Mouse (Mus musculus): ENCODE results near the gene Tinagl1.
A peak's percentile ranks its signal among the peaks of the same experiment; 100 is the strongest.

Gene Tinagl1

DNA sequence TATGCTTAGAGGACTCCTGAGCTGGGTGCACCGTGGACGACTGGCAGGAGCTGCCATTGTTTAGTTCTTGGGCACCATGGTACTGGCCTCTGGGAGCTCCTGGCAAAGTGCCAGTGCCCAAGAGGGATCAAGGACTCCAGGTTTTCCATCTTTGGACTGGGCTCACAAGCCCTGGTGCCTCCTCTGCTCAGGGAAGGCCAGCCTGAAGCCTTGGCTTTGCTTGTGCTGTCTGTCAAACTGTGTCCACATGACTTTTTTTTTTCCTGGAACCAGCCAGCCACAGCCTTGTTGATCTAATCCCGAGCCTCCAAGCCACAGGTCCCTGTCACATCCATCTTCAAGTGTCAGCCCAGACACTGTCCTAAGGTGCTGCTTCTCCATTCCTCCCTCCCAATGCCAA lies 33.1 kb downstream of the Tinagl1 start:
- DNase-seq (ENCODE audit: low spot score in 2 of 2), result no peak

DNA sequence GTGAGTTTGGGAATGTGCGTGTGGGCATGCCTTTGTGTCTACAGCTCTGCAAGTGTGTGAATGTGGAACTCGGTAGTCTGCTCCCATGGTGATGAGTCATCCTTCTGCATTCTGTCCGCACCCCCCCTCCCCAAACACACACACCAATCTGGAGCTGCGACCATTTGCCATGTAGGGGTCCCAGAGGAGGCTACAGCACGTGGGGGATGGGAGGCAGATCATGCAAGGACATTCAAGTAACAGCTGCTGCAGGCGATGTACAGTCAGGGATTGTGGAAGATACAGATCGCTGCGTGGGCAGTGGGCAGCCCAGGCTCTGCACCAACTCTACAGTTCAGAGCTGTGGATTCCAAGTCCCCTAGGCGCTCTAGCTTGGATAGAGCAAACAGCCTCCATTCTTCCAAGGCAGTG lies 33.9 kb downstream of the Tinagl1 start:
- peak; percentile 62 to 72 for DNase-seq (ENCODE audit: low spot score in 2 of 2)

DNA sequence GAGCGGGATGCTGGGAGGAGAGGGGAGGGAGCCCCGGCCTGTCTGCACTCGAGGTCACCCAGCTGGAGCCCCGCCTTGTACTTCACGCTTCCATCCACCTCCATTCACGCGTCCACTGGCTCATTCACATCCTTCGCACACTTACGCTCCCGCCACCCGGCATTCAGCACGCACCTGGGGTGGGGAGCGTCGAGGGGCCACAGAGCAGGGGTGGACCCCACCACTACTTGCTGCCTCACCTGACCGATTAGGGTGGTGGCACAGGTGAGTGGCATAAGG lies 35.8 kb downstream of the Tinagl1 start, which contains the start of gene Hcrtr1:
Gene Hcrtr1, minus strand, starts transcription at position 146 of the 279 bp plus-strand sequence.
- no peak for DNase-seq (ENCODE audit: low spot score in 2 of 2)

DNA sequence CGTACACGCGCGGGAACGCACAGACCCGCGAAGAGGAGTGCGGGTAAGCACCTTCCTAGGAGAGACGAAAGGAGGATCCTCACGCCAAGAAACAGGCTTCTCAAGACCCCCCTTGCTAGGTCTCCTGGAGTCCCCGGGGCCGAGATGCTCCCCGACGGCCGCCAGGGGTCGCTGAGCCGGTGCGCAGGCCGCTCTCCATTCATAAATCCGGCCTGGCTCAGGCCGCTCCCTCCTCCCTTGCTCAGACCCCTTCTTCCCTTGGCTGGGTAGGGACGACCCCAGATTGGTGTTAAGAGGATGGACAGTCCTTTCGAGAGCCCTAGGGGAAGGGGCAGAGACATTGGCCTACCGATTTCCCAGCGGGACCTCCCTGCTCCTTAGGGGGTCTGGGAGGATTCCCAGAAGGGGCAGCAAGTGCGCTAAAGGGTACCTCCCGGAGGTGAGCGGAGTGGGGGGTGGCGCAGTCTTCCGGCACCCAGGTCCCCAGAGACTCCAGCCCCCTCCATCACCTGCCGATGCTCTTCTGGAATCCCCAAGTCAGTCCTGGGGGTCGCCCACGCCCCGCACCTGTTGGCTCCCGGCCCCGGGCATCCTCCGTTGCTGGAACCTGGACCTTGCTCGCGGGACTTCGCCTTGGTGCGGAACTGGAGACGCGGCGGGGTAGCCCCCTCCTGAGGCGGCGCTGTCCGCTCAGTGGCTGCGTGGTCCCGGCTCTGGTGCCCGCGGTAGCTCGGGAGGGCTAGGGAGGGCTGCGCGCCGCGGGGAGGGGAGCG lies 36.3 kb downstream of the Tinagl1 start:
- DNase-seq (ENCODE audit: low spot score in 2 of 2), result peak; percentile 58 to 67

DNA sequence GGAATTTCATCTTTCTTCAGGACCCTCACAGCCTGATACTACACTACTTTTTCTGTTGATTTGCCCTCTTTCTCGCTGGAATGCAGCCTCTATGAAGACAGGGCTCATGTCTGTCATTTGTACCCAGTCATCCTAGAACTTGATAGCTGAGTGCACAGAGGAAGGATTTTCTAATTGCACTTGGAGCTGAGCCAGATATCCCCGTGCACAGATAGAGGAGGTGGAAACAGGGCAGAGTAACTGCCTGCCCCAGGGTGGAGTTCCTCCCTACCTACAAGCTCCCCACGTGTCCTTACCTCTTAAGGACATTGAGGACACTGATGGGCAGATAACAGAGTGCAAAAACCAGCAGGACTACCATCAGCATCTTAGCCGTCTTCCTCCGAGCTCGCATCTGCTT lies 41.5 kb downstream of the Tinagl1 start:
- DNase-seq (ENCODE audit: low spot score in 2 of 2), result no peak

DNA sequence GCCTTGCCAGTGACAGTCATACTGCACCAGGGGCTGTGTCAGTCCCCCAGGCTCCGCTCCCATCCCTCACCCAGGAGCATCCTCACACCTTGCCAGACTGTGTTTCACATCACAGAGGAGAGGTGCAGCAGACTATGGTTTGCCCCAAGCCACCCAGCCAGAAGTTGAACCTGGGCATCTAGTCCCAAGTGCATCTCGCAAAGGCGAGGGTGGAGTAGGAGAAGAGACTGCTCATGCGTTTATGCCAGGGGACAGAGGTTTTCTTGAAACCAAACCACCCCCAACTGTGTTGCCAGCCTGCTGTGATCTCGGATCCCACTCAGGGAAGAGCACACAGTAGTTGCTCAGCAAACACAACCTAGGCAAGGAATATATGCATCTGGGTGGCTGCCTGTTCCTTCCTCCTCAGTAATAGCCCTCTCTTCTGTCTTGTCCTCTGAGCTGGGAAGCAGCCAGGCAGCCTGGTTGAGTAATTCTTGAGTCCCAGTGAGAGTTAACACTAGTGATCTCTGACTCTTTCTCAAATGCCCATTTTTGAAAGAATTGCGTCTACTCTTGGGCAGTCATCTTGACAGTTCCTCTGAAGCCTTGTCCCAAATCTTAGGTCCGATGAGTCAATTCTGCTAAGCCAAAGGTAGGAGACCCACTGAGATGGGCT lies 43.3 kb downstream of the Tinagl1 start:
- no peak for DNase-seq (ENCODE audit: low spot score in 2 of 2)

DNA sequence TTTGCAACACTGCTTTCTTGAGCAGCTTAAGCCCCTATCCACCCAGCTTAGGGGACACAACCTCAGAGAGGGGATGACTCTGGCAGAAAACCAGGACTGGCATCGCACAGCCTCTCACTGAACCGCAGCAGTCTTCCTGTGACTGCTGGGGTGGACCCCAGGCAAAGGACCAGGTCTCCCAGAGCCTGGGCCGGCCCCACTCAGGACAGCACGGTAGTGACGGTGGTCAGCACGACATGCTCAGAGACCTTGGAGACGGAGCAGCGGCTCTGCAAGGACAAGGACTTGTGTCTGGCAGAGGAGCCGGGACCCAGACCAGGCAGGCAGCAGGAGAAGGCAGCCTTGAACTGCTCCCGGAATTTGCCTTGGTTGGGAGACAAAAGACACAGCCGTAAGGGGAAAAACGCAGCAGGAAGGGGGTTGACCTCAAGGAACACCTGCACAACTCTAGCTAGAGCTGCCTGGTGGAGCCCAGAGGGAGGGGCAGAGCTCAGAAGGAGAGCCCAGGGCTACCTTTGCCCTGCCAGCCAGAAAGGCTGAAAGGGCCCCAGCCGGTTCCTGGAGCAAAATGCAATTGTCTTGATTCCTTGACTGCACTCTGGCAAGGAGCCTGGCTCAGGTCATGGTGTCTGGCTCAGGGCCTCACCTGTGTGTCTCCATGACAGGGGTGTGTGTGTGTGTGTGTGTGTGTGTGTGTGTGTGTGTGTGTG lies 44.1 kb downstream of the Tinagl1 start:
- DNase-seq (ENCODE audit: low spot score in 2 of 2), result no peak

DNA sequence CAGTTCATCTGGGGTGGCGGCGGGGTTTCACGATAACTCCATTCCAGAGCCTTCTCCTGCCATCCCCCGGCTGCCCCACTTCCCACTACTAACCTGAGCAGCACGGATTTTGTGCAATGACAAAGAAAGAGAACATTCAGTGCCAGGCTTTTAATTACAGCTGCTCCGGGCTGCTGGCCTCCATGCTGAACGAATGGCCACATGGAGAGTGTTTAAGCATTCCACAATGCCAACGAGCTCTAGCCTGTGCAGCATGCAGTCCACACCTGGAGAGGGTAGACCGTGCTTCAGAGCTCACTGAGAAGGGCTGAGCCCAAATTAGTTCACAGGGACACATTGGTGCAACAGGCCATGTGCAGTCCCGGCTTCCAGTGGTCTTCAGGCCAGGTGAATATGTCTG lies 44.8 kb downstream of the Tinagl1 start:
- DNase-seq (ENCODE audit: low spot score in 2 of 2), result no peak

DNA sequence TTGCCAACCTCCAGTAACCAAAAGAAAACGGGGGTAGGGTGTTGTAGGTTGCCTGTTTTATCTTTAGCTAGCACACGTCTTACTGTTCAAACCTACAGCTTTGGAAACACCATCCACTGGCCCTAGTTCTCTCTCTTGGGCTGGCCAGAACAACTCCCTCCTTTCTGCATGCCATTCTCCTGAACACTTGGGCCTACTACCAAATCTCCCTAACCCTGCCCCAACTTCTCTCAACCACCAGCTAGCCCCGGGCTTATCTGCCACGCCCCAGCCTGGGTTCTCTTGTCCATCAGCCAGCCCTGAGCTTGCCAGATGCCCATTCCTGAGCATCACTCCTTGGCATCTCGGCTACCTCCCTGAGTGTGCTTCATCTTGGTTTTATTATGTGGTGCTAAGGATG lies 46.0 kb downstream of the Tinagl1 start:
- DNase-seq (ENCODE audit: low spot score in 2 of 2), result no peak

DNA sequence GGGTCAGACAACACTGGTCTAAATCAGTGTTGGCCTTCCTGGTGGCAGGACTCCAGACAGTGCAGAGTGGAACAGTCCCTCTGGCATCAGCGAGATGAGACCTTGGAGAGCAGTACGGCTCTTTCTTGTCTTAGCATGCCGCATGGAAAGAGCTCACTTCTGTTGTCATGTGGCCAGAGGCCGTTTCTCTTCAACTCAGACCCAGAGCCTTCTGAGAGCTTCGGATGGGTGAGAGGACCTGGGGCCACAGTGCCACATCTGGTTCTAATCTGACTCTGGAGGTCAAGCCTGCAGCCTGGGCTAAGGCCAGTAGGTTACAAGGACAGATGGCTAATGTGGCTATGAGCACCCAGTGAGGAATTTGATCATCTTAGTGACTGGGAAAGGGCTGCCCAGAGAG lies 49.0 kb downstream of the Tinagl1 start:
- no peak for DNase-seq (ENCODE audit: low spot score in 2 of 2)

DNA sequence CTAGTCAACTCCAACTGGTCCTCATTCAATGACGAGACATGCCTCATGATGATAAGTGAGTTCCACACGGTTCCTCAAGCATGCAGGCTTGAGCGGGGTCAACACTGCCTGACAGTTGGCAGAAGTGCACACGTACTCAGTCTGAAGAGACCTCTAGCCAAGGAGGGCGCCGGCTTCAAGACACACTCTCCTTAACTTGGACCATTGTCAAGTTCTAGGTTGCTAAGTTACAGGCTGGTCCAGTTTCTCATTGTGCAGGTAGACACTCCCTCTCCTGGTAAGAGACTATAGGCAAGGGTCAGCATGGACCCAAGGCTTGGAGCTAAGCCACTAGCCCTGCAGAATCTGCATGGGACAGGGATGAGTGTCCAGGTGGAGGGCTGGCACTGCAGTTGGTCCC lies 49.8 kb downstream of the Tinagl1 start:
- no peak for DNase-seq (ENCODE audit: low spot score in 2 of 2)

DNA sequence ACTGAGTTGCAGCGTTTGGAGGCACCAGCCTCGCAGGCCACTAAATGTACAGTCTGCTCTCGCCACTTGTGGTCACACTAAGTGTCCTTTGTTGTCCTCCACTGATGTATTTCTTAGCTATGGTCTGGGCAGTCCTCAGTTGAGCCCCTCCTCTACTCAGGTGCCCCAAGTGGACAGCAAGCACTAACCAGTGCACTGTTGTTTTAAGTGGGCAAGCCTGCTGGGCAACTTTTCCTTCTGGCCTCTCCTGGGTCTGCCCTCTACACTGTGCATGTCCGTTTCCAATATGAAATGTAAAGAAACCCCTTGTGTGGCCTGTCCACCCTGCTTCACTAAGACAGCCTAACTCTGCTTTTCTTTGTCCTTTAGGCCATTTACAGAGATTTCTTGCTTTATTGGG lies 50.8 kb downstream of the Tinagl1 start:
- DNase-seq (ENCODE audit: low spot score in 2 of 2), result no peak

DNA sequence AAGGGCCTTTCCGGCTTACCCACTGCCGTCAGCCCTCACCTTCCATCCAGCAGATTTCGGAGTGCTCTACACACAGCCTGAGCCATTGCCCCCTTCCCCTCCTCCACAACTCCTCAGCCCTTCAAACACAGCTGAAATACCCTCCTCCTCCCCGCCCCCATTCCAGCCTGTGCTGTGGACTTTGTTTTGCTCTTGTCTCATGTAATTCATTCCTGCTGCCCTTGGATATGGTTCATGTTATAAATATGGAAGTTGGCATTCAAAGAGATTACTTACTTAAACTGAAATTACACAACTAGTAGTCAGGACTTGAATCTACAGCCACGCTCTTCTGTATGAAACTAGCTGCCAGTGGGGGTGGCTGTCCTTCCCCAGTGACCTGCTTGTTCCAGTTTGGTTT lies 51.9 kb downstream of the Tinagl1 start:
- no peak for DNase-seq (ENCODE audit: low spot score in 2 of 2)

DNA sequence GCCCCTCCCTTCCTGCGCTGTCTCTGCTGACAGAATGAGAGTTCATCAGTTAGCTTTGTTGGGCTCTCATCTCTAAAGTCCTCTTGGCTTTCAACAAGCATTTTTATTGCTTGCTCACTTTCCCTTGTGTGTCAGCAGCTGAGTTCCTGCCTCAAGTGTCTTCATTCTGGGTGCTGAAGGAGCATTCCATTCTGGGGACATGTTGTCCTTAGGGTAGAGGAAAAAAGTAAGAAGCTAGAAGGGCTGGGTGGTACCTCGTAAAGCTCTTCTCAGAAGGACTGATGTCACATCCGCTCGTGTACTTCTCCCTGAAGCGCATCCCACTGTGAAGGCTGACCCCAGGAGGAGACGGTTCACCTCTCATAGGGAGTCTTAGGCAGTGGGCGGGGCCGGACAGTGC lies 53.4 kb downstream of the Tinagl1 start:
- no peak for DNase-seq (ENCODE audit: low spot score in 2 of 2)

DNA sequence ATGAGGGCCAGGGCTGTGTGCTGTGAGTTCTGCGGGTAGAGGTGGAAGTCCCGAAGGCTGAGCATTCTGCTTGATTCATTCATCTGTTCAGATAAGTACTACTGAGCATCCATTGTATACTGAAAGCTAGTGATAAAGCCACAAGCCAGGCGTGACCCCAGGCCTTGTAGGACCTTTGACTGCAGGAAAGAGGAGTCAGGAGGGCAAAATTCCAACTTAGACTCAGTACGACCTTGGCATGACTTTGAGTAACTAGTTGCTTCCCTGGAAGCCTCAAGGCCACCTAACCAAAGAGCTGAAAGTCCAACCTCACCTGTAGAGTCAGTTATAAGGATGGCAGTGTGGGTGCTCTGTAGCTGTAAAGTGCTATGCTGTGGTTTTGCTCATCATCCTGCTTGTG lies 54.2 kb downstream of the Tinagl1 start:
- no peak for DNase-seq (ENCODE audit: low spot score in 2 of 2)

Data from frontal cortex, postnatal 36 days (tissue).